Mouse (Mus musculus) gastrocnemius, postnatal 10 days (tissue): ENCODE data around the gene Stab1. TPM values are rescaled to one million over a fixed set of nuclear protein-coding genes. Genes with fewer than 3 reads are reported as not detected.
A peak's percentile ranks its signal among the peaks of the same experiment; 100 is the strongest.

Source experiments
- DNase-seq: peaks from one replicate; pipeline ENCODE4 v3.0.0; 2021; ENCODE audit warnings: mixed read lengths
- total RNA-seq, 2 experiments: library from RNA; stranded (reverse); gene quantifications; 2 replicates each; pipeline ENCODE4 v1.2.3; 2021

Stab1 gene
- total RNA-seq, 2 experiments from 2014 or later, result 45.3 to 54.3 TPM

GRCm38 (mm10) chr14:31194891-31195513, 26.6 kb upstream of the Stab1 start:
- DNase-seq, result peak; percentile 69

- DNase-seq, result no peak
Observed at GRCm38 (mm10) chr14:31194441-31194840, 26.0 kb upstream of the Stab1 start.

GRCm38 (mm10) chr14:31193791-31194190, 25.4 kb upstream of the Stab1 start:
- no peak for DNase-seq

GRCm38 (mm10) chr14:31191936-31192335, 23.5 kb upstream of the Stab1 start:
- DNase-seq, result no peak

- no peak for DNase-seq
Observed at GRCm38 (mm10) chr14:31189348-31189747, 20.9 kb upstream of the Stab1 start.

- no peak for DNase-seq
Observed at GRCm38 (mm10) chr14:31188771-31189181, 20.3 kb upstream of the Stab1 start.

GRCm38 (mm10) chr14:31186656-31187055, 18.2 kb upstream of the Stab1 start:
- DNase-seq, result no peak

- DNase-seq, result no peak
Observed at GRCm38 (mm10) chr14:31184195-31184594, 15.8 kb upstream of the Stab1 start.

GRCm38 (mm10) chr14:31183541-31183940, 15.1 kb upstream of the Stab1 start:
- DNase-seq, result no peak

- DNase-seq, result no peak
Observed at GRCm38 (mm10) chr14:31182786-31183290, 14.4 kb upstream of the Stab1 start.

GRCm38 (mm10) chr14:31181512-31181911, 13.1 kb upstream of the Stab1 start:
- DNase-seq, result no peak

GRCm38 (mm10) chr14:31179677-31180365, 11.4 kb upstream of the Stab1 start:
- DNase-seq, result peak; percentile 59

GRCm38 (mm10) chr14:31177715-31178114, 9.3 kb upstream of the Stab1 start:
- DNase-seq, result no peak

- no peak for DNase-seq
Observed at GRCm38 (mm10) chr14:31177287-31177686, 8.8 kb upstream of the Stab1 start.

GRCm38 (mm10) chr14:31173537-31173936, 5.1 kb upstream of the Stab1 start:
- DNase-seq, result no peak

- no peak for DNase-seq
Observed at GRCm38 (mm10) chr14:31172781-31173455, 4.5 kb upstream of the Stab1 start.

- no peak for DNase-seq
Observed at GRCm38 (mm10) chr14:31171821-31172220, 3.4 kb upstream of the Stab1 start.

GRCm38 (mm10) chr14:31171386-31171785, 2.9 kb upstream of the Stab1 start:
- no peak for DNase-seq

- no peak for DNase-seq
Observed at GRCm38 (mm10) chr14:31170963-31171362, 2.5 kb upstream of the Stab1 start.

GRCm38 (mm10) chr14:31169508-31169907, 1.1 kb upstream of the Stab1 start:
- DNase-seq, result no peak

- DNase-seq, result no peak
Observed at GRCm38 (mm10) chr14:31166827-31167226, 1.6 kb downstream of the Stab1 start.

GRCm38 (mm10) chr14:31165991-31166630, 2.3 kb downstream of the Stab1 start:
- DNase-seq, result no peak

GRCm38 (mm10) chr14:31165458-31165857, 3.0 kb downstream of the Stab1 start:
- DNase-seq, result no peak
